Mouse (Mus musculus) erythroblast, embryonic 14.5 days (primary cell): ENCODE data around the gene A430005L14Rik. TPM values are rescaled to one million over a fixed set of nuclear protein-coding genes. Genes with fewer than 3 reads are reported as not detected.

ENCODE experiments used
- H3K27me3 ChIP-seq: 2 replicates; pipeline ENCODE4 v1.6.1; 2012; ENCODE audit warnings: inconsistent platforms; ENCODE audit not compliant: control insufficient read depth
- H3K36me3 ChIP-seq: 2 replicates; pipeline ENCODE4 v1.6.1; 2012; ENCODE audit warnings: mild to moderate bottlenecking, inconsistent platforms; ENCODE audit not compliant: control insufficient read depth
- H3K4me1 ChIP-seq: 2 replicates; pipeline ENCODE4 v1.6.1; 2012; ENCODE audit warnings: inconsistent platforms; ENCODE audit not compliant: control insufficient read depth
- H3K4me3 ChIP-seq: replicated peaks from 2 replicates; pipeline ENCODE3; 2012; ENCODE audit warnings: moderate library complexity, mild to moderate bottlenecking, inconsistent platforms
- H3K9me3 ChIP-seq: 2 replicates; pipeline ENCODE4 v1.6.1; 2012; ENCODE audit warnings: low read length, inconsistent platforms, mixed read lengths; ENCODE audit not compliant: control insufficient read depth
- GATA1 ChIP-seq: IDR thresholded peaks from 2 replicates; pipeline ENCODE4 v1.6.1; 2012; ENCODE audit warnings: low read length, inconsistent platforms, mixed read lengths
- TAL1 ChIP-seq: IDR thresholded peaks from 3 replicates; pipeline ENCODE4 v1.6.1; 2012; ENCODE audit warnings: low read length, inconsistent platforms, mixed read lengths
- polyA plus RNA-seq: library from polyadenylated mRNA; stranded (reverse); fragments of >175 nt; gene quantifications from 2 replicates; pipeline ENCODE4 v1.2.3, GENCODE M21; 2012

Gene A430005L14Rik
- polyA plus RNA-seq, 1 experiment: 30.6 TPM

GRCm38 (mm10) chr4:153943243-153943642 lies 13.8 kb upstream of the A430005L14Rik start:
- no peaks in the 10 kb centered on the region for H3K9me3 ChIP-seq
- TF ChIP-seq GATA1 (no peak), TAL1 (no peak)
- no peak overlapping the region for H3K4me3 ChIP-seq
- H3K4me1 ChIP-seq: no peaks in the 10 kb centered on the region; the same call in 1 of the 2 replicates
- peaks cover 7% of the 10 kb centered on the region; the same call in 1 of the 2 replicates for H3K27me3 ChIP-seq
- no peaks in the 10 kb centered on the region for H3K36me3 ChIP-seq

GRCm38 (mm10) chr4:153944261-153944660 lies 12.8 kb upstream of the A430005L14Rik start:
- Histone ChIP-seq H3K4me1 (no peaks in the 10 kb centered on the region; the same call in 1 of the 2 replicates), H3K27me3 (peaks cover 9% of the 10 kb centered on the region; the same call in 1 of the 2 replicates), H3K9me3 (no peaks in the 10 kb centered on the region), H3K36me3 (no peaks in the 10 kb centered on the region), H3K4me3 (no peak overlapping the region)
- TF ChIP-seq TAL1: no peak
- no peak for TF ChIP-seq GATA1

- Histone ChIP-seq H3K9me3 (no peaks in the 10 kb centered on the region), H3K27me3 (peaks cover 11% of the 10 kb centered on the region; the same call in 1 of the 2 replicates), H3K36me3 (no peaks in the 10 kb centered on the region), H3K4me3 (no peak overlapping the region), H3K4me1 (no peaks in the 10 kb centered on the region; the same call in 1 of the 2 replicates)
- no peak for TF ChIP-seq GATA1
- no peak for TF ChIP-seq TAL1
Measured at GRCm38 (mm10) chr4:153945741-153946140, 11.3 kb upstream of the A430005L14Rik start.

GRCm38 (mm10) chr4:153950372-153950771 lies 6.7 kb upstream of the A430005L14Rik start:
- no peaks in the 10 kb centered on the region for H3K9me3 ChIP-seq

GRCm38 (mm10) chr4:153951150-153951549 lies 5.9 kb upstream of the A430005L14Rik start:
- no peaks in the 10 kb centered on the region for H3K36me3 ChIP-seq
- H3K27me3 ChIP-seq: peaks cover 41% of the 10 kb centered on the region
- no peak for TF ChIP-seq GATA1
- no peak for TF ChIP-seq TAL1
- peaks cover 2% of the 10 kb centered on the region for H3K4me1 ChIP-seq
- no peaks in the 10 kb centered on the region for H3K9me3 ChIP-seq
- H3K4me3 ChIP-seq: no peak overlapping the region

More at GRCm38 (mm10) chr4:153950372-153950771, 6.7 kb upstream of the A430005L14Rik start:
- Histone ChIP-seq H3K4me3 (no peak overlapping the region), H3K36me3 (no peaks in the 10 kb centered on the region), H3K4me1 (no peaks in the 10 kb centered on the region), H3K27me3 (peaks cover 37% of the 10 kb centered on the region)
- no peak for TF ChIP-seq GATA1
- TF ChIP-seq TAL1: no peak

GRCm38 (mm10) chr4:153951692-153952091 lies 5.3 kb upstream of the A430005L14Rik start:
- Histone ChIP-seq H3K9me3 (no peaks in the 10 kb centered on the region), H3K27me3 (peaks cover 41% of the 10 kb centered on the region), H3K4me1 (peaks cover 7% of the 10 kb centered on the region), H3K36me3 (no peaks in the 10 kb centered on the region), H3K4me3 (no peak overlapping the region)
- TF ChIP-seq TAL1 (no peak), GATA1 (no peak)

GRCm38 (mm10) chr4:153955651-153956050 lies 1.4 kb upstream of the A430005L14Rik start:
- H3K36me3 ChIP-seq: peaks cover 22% of the 10 kb centered on the region
- TF ChIP-seq TAL1 (no peak), GATA1 (no peak)
- peaks cover 30% of the 10 kb centered on the region for H3K27me3 ChIP-seq
- H3K4me3 ChIP-seq: no peak overlapping the region
- H3K4me1 ChIP-seq: peaks cover 37% of the 10 kb centered on the region
- no peaks in the 10 kb centered on the region for H3K9me3 ChIP-seq

- Histone ChIP-seq H3K36me3 (peaks cover 42% of the 10 kb centered on the region), H3K4me3 (peak overlapping the region; percentile 99), H3K4me1 (peaks cover 37% of the 10 kb centered on the region), H3K9me3 (no peaks in the 10 kb centered on the region), H3K27me3 (peaks cover 18% of the 10 kb centered on the region)
- TF ChIP-seq TAL1: no peak
- TF ChIP-seq GATA1: no peak
Measured at GRCm38 (mm10) chr4:153957444-153958250, 610 bp downstream of the A430005L14Rik start.

- Histone ChIP-seq H3K27me3 (no peaks in the 10 kb centered on the region), H3K4me3 (no peak overlapping the region), H3K36me3 (peaks cover 91% of the 10 kb centered on the region), H3K4me1 (peaks cover 24% of the 10 kb centered on the region), H3K9me3 (no peaks in the 10 kb centered on the region)
- TF ChIP-seq GATA1 (no peak), TAL1 (no peak)
Measured at GRCm38 (mm10) chr4:153962631-153963030, 5.6 kb downstream of the A430005L14Rik start.
